Mouse (Mus musculus): ENCODE measurements around the gene Olfr628. TPM values are rescaled to one million over a fixed set of nuclear protein-coding genes. Genes with fewer than 3 reads are reported as not detected.

Olfr628 gene
- polyA plus RNA-seq, 1 experiment = not detected

GRCm38 (mm10) chr7:103779598-103779997 lies 49.4 kb downstream of the Olfr628 start, which contains the start of gene Olfr68:
TSS of gene Olfr68 (minus strand) at chr7:103779698.
- no peak within 1 kb of the TSS for H3K4me3 ChIP-seq (ENCODE audit: insufficient read depth, low read length)
- H3K27ac ChIP-seq (ENCODE audit: insufficient read depth, low read length) = no peak within 1 kb of the TSS
- H3K4me1 ChIP-seq (ENCODE audit: control insufficient read depth, insufficient read depth, low read length) = no peaks in the 10 kb centered on the region
- TF ChIP-seq CTCF (IDR thresholded peaks at IDR 0.05; ENCODE audit: borderline replicate concordance, insufficient read depth, low read length) = no peak
- TF ChIP-seq POLR2A (IDR thresholded peaks at IDR 0.05; ENCODE audit: low read depth, low read length) = no peak

Other genes starting within 250 kb of the Olfr628 start
- not detected in 2 replicates for gene Olfr609, start 232.3 kb upstream of the Olfr628 start, polyA plus RNA-seq (2011; ENCODE audit: insufficient read length, low read depth, missing spikeins)
- not detected in 2 replicates for gene Olfr610, start 218.3 kb upstream of the Olfr628 start, polyA plus RNA-seq (2011; ENCODE audit: insufficient read length, low read depth, missing spikeins)
- not detected in 2 replicates for gene Olfr611, start 209.5 kb upstream of the Olfr628 start, polyA plus RNA-seq (2011; ENCODE audit: insufficient read length, low read depth, missing spikeins)
- not detected in 2 replicates for gene Olfr612, start 187.7 kb upstream of the Olfr628 start, polyA plus RNA-seq (2011; ENCODE audit: insufficient read length, low read depth, missing spikeins)
- not detected in 2 replicates for gene Olfr613, start 182.3 kb upstream of the Olfr628 start, polyA plus RNA-seq (2011; ENCODE audit: insufficient read length, low read depth, missing spikeins)
- gene Olfr615, start 174.3 kb upstream of the Olfr628 start, polyA plus RNA-seq (2011; ENCODE audit: insufficient read length, low read depth, missing spikeins) = not detected in 2 replicates
- not detected in 2 replicates for gene Olfr616, start 161.2 kb upstream of the Olfr628 start, polyA plus RNA-seq (2011; ENCODE audit: insufficient read length, low read depth, missing spikeins)
- gene Olfr617, start 157.3 kb upstream of the Olfr628 start, polyA plus RNA-seq (2011; ENCODE audit: insufficient read length, low read depth, missing spikeins) = not detected in 2 replicates
- gene Olfr618, start 140.3 kb upstream of the Olfr628 start, polyA plus RNA-seq (2011; ENCODE audit: insufficient read length, low read depth, missing spikeins) = not detected in 2 replicates
- gene Olfr619, start 129.8 kb upstream of the Olfr628 start, polyA plus RNA-seq (2011; ENCODE audit: insufficient read length, low read depth, missing spikeins) = not detected in 2 replicates
- not detected in 2 replicates for gene Olfr620, start 117.8 kb upstream of the Olfr628 start, polyA plus RNA-seq (2011; ENCODE audit: insufficient read length, low read depth, missing spikeins)
- not detected in 2 replicates for gene Olfr622, start 87.7 kb upstream of the Olfr628 start, polyA plus RNA-seq (2011; ENCODE audit: insufficient read length, low read depth, missing spikeins)
- gene Olfr623, start 66.7 kb upstream of the Olfr628 start, polyA plus RNA-seq (2011; ENCODE audit: insufficient read length, low read depth, missing spikeins) = not detected in 2 replicates
- not detected in 2 replicates for gene Olfr624, start 59.2 kb upstream of the Olfr628 start, polyA plus RNA-seq (2011; ENCODE audit: insufficient read length, low read depth, missing spikeins)
- not detected in 2 replicates for gene Olfr625-ps1, start 47.7 kb upstream of the Olfr628 start, polyA plus RNA-seq (2011; ENCODE audit: insufficient read length, low read depth, missing spikeins)
- gene Olfr243, start 15.7 kb upstream of the Olfr628 start, polyA plus RNA-seq (2011; ENCODE audit: insufficient read length, low read depth, missing spikeins) = not detected in 2 replicates
- not detected in 2 replicates for gene Olfr629, start 14.6 kb downstream of the Olfr628 start, polyA plus RNA-seq (2011; ENCODE audit: insufficient read length, low read depth, missing spikeins)
- not detected in 2 replicates for gene Olfr630, start 27.0 kb downstream of the Olfr628 start, polyA plus RNA-seq (2011; ENCODE audit: insufficient read length, low read depth, missing spikeins)
- not detected in 2 replicates for gene Olfr69, start 41.2 kb downstream of the Olfr628 start, polyA plus RNA-seq (2011; ENCODE audit: insufficient read length, low read depth, missing spikeins)
- gene Olfr68, start 49.3 kb downstream of the Olfr628 start, polyA plus RNA-seq (2011; ENCODE audit: insufficient read length, low read depth, missing spikeins) = not detected in 2 replicates
- not detected in 2 replicates for gene Olfr67, start 61.4 kb downstream of the Olfr628 start, polyA plus RNA-seq (2011; ENCODE audit: insufficient read length, low read depth, missing spikeins)
- gene Hbb-bt, start 83.6 kb downstream of the Olfr628 start, polyA plus RNA-seq (2011; ENCODE audit: insufficient read length, low read depth, missing spikeins) = not detected in 2 replicates
- not detected in 2 replicates for gene Hbb-bs, start 97.7 kb downstream of the Olfr628 start, polyA plus RNA-seq (2011; ENCODE audit: insufficient read length, low read depth, missing spikeins)
- not detected in 2 replicates for gene Hbb-bh2, start 110.1 kb downstream of the Olfr628 start, polyA plus RNA-seq (2011; ENCODE audit: insufficient read length, low read depth, missing spikeins)
- not detected in 2 replicates for gene Hbb-bh1, start 112.8 kb downstream of the Olfr628 start, polyA plus RNA-seq (2011; ENCODE audit: insufficient read length, low read depth, missing spikeins)
- not detected in 2 replicates for gene Hbb-y, start 122.8 kb downstream of the Olfr628 start, polyA plus RNA-seq (2011; ENCODE audit: insufficient read length, low read depth, missing spikeins)
- gene Olfr66, start 155.9 kb downstream of the Olfr628 start, polyA plus RNA-seq (2011; ENCODE audit: insufficient read length, low read depth, missing spikeins) = not detected in 2 replicates
- gene Olfr64, start 164.1 kb downstream of the Olfr628 start, polyA plus RNA-seq (2011; ENCODE audit: insufficient read length, low read depth, missing spikeins) = not detected in 2 replicates
- not detected in 2 replicates for gene Olfr65, start 173.1 kb downstream of the Olfr628 start, polyA plus RNA-seq (2011; ENCODE audit: insufficient read length, low read depth, missing spikeins)
- not detected in 2 replicates for gene Olfr631, start 198.5 kb downstream of the Olfr628 start, polyA plus RNA-seq (2011; ENCODE audit: insufficient read length, low read depth, missing spikeins)
- gene Olfr632, start 204.0 kb downstream of the Olfr628 start, polyA plus RNA-seq (2011; ENCODE audit: insufficient read length, low read depth, missing spikeins) = not detected in 2 replicates
- gene Olfr633, start 214.1 kb downstream of the Olfr628 start, polyA plus RNA-seq (2011; ENCODE audit: insufficient read length, low read depth, missing spikeins) = not detected in 2 replicates
- gene Olfr635, start 240.8 kb downstream of the Olfr628 start, polyA plus RNA-seq (2011; ENCODE audit: insufficient read length, low read depth, missing spikeins) = not detected in 2 replicates